Mouse (Mus musculus) lung, adult 18-20 months (tissue): ENCODE measurements around the gene Zmiz1.

Source experiments
- DNase-seq, 2 experiments: peaks; one replicate each; pipeline ENCODE4 v3.0.0; 2022; ENCODE audit warnings: mixed read lengths in 2 of 2

Gene Zmiz1

DNA sequence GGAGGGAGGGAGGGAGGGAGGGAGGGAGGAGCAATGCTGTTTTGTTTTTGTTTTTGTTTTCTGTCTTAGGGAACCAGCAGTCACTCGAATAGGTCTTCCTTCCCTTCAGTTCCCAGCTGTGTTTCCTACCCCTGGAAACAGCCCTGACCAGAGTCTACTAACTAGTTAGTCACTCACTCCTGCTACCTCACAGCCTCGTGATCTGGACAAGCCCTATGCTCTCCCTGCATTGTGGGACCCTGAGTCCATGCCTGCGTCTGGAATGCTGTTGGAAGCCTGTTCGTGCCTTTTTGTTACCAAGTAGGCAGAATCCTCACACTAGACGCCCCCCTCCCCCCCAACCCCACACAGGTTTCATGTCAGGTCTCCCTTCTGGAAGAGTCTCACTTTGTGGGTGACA lies 15.0 kb downstream of the Zmiz1 start:
- DNase-seq: no peak

DNA sequence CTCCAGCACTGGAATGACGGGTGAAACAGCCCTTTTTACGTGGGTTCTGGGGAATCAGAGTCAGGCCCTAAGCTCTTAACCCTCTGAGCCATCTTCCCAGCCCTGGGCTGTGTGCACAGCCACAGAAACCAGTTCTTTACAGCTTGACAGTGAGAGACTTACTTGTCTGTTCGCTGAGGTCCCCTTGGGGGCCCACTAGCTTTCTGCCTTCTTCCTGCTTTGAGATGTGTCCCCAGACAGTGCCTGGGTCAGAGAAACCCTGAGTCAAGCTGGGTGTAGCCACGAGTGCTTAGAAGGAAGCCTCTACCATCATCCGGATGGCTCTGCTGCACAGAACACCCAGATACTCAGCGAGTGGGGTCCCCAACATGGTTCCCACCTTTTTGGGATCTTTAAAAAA lies 15.7 kb downstream of the Zmiz1 start:
- DNase-seq: no peak

DNA sequence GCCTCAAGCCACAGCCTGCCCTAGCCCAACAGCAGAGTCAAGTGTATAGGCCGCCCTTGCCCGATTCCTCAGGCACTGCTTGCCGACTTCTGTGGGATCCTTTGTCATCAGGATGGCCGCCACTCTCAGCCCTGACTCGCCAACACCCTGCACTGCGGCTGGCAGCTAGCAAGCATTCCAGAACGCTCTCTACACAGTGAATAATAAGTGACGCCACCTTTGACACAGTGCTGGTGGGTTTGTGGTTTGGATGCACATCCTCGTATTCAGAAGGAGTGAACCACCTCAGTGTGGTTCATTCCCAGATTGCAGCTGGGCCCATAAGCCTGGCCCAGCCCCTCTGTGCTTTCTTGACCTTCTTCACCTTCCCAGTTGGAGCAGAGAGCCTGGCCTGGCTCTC lies 17.1 kb downstream of the Zmiz1 start:
- DNase-seq: peak; percentile 64 to 70

DNA sequence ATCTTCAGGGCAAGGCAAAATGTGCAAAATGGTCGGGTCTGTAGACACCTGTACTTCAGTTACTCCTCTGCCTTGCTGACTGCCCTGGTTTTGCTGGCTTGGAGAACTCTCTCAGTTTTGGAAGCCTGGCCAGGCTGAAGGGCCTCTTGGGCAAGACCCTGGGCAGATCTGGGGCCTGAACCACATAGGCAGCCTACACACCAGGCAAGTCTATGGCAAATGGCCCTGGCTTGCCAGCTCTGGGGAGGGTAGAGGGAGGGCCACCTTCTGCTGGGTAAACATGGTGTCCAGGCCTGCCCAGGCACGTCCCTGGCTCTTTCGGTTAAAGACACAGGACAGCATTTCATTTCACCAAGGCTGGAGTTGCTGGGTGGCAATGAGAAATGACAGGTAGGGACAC lies 17.5 kb downstream of the Zmiz1 start:
- peak; percentile 72 to 83 for DNase-seq

DNA sequence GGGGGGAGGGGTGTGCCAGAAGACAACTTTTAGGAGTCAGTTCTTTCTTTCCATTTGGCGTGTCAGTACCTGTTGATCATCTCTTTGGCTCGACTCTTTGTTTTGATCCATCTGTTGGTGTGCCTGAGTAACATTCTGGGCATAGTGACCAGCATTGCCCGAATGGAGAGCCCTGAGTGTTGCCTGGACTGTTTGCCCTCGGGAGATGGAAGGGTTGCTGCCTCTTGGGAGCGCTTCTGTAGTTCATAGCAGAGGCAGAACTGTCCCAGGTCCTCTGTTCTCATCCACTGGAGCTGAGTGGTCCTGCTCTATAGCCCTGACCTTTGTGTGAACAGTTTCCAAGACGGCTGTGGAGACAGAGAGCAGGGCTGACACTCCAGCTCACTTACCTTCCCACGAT lies 18.3 kb downstream of the Zmiz1 start:
- no peak for DNase-seq

DNA sequence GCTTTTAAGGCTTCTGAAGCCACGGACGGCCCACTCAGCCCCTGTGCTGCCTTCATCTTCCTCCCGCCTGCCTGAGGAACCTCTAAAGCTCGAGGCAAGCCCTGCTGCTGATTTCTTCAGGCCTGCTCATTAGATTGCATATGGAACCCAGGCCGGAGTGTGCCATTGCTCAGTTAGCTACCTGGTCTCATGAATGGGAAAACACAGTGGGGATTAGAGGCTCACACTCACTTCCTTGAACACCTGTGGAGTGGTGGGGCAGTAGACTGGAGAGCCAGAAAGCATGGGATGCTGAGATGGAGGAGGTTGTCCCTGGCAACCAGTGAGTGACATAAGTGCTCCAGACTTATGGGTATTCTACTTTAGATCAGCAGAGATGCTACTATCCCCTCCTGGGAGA lies 19.3 kb downstream of the Zmiz1 start:
- DNase-seq: no peak

DNA sequence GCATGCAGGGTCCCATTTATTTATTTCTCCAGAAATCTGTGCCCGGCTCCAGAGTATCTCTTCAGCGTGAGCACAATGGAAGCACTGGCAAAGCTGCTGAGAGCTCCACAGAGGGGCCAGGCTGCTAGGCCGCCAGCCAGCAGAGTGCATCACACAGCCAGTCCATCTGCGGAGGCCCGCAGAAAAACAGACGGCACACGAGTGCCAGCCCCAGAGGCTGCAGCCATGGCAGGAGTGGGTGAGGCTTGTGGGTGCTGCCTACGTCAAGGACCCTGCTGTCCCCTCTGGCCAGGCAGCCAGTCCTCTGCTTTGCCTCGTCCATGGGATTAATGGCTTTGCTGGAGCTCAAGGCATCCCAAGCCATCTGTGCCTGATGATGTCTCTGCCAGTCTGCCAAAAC lies 19.8 kb downstream of the Zmiz1 start:
- DNase-seq: no peak

GRCm38 (mm10) chr14:25479841-25480252 lies 20.9 kb downstream of the Zmiz1 start:
- DNase-seq: peak in 1 of 2 experiments; percentile 57

DNA sequence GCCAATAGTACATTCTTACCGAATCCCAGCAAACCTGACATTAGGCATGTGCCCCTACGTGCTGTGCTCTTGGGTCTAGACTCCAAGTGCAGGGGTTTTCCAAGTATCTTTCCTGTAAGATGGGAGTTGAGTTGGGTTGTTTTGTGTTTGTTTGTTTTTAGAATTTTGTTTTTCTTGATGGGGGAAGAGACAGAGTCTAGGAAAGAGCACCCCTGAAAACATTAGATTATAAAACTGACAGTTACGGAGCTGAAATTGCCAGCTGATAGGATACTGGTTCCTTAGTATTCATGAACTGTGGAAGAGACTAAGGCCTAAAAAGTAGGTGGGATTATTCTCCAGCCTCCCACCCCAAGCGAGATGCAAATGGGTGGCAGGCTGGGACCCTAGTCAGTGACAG lies 21.5 kb downstream of the Zmiz1 start:
- DNase-seq: no peak

DNA sequence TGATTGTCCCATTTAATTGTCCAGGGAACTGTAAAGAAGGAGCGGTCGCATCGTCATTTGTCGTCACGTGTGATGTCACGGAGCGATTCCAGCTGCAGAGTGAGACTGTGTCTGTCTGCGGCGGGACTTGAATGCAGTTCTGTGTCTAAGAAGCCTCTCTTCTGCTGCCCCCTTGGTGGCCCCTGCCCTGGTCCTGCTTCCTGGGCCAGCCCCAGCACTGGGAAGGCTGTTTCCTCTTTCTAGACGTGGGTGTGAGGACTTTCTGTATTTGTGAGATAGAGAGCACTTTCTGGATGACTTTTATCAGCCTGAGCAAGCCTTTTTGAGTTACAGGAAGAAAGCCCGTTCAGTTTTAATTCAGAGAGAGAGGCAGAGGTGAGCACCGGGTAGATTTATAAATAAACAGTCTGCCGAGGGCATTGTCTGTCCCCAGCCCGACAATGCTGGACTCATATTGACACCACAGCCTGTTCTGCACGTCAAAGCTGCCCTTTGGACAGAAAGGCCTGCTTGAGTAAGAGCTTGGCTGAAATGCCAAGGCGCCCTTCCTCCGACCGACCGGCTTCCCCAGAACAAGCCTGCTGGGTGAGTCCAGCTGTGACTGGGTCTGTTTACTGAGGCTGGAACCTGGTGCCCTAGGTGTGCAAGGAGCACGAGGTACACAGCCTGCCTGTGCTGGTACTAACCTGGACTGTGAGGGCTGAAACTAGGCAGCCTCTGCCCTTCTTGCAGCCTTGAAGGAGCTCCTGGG lies 22.1 kb downstream of the Zmiz1 start:
- DNase-seq: peak; percentile 86 to 92

DNA sequence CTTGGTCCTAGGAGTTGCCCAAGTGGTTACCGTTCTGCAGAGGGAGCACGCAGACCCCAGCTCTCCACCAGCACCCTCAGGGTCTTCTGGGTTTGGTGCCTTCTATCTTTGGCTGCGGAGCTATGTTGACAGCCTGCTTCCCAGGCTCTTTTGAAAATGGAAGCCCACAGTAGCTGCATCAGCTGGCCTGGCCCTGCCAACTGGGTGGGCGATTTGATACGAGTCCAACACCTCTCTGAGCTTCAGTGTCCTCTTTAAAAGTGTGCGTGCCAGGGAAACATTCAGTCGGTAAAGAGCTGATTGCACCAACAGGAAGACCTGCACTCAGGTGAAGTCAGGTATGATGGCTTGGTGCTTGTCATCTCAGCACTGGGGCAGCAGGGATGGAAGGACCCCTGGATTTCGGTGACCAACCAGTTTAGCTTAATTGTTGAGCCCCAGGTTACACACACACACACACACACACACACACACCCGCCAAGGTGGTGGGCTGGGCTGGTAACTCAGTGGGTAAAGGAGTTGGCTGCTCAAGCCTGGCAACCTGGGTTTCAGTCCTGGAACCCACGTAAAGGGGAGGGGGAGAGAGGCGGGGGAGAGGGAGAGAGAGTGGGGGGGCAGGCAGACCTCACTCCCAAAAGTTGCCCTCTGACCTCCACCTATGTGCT lies 22.8 kb downstream of the Zmiz1 start:
- no peak for DNase-seq

GRCm38 (mm10) chr14:25482404-25482803 lies 23.4 kb downstream of the Zmiz1 start:
- DNase-seq: no peak

DNA sequence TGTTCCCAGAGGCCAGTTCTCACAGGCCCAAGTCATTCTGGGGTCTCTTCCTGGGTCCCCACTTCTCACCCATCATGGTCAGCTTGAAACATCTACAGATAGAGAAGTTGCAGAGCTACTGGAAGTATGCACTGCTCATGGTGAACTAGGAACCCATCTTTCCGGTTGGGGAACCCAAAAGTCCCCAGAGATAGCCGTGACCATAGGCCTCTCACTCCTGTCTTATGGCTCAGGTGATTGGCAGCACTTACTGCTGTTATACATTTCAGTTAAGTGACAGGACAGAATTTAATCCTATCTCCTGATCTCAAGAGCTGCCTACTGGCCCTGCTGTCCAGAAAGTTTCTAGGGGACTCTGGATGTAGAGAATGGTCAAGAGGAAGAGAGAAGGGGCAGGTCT lies 24.3 kb downstream of the Zmiz1 start:
- no peak for DNase-seq

DNA sequence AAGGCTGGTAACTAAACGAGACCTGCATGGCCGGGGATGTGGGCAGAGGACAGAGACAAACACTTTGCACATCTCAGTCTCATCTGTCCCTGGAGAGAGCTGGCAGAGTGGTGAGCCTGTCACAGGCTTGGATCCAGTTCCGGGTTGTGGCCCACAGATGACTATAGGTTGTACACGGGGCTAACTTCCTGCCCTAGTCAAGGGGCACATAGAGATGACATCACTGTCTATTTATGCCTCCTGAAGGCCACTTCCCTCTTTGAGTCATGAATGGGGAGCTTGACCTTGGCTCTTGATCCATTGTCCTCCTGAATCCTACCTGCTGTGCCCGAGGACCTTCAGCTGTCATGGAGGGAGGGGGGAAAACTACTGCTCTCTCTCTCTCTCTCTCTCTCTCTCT lies 25.1 kb downstream of the Zmiz1 start:
- peak in 1 of 2 experiments; percentile 66 for DNase-seq

GRCm38 (mm10) chr14:25486220-25486619 lies 27.2 kb downstream of the Zmiz1 start:
- DNase-seq: no peak

GRCm38 (mm10) chr14:25486742-25487469 lies 27.9 kb downstream of the Zmiz1 start:
- DNase-seq: no peak

GRCm38 (mm10) chr14:25487470-25487955 lies 28.5 kb downstream of the Zmiz1 start:
- DNase-seq: no peak

GRCm38 (mm10) chr14:25488097-25488613 lies 29.2 kb downstream of the Zmiz1 start:
- DNase-seq: peak; percentile 79 to 82

DNA sequence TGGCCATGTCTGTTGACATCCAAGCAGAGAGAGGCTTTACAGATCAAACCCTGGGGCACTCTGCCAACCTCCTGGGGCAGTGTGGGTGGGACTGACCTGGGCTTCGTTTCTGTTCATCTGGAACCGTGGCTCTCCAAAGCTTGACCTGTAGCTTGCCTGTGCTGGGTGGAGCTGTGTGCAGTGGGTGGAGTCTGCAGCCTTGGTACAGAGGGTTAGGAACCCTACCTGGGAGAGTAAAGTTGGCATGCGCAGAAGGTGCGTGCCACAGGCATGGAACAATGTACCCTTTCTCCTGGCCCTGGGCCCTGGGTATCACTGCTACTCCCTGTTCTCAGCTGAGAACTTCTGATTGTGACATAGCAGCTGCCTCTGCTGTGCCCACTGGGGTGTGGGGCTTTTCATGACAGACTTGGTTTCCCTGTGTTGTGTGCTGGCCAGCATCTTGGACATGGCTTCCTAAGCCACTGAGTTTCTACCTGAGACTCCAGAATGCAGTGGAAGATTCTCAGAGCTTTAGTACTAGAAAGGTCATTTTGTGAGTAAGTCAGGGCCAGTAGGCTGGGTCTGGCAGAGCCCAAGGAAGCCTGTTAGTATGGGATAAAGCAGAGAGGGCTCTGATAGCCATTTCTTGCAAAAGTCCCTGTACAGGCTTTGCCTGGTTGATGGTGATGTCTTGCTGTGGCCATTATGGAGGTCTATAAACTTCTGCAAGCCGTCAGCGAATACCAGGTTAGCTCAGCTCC lies 30.5 kb downstream of the Zmiz1 start:
- DNase-seq: peak; percentile 82 to 90

GRCm38 (mm10) chr14:25491961-25492360 lies 33.0 kb downstream of the Zmiz1 start:
- DNase-seq: no peak

- DNase-seq: no peak
These were observed 33.7 kb downstream of the Zmiz1 start for GRCm38 (mm10) chr14:25492567-25493279.
